Mouse (Mus musculus) neutrophil, adult 5-6 weeks (primary cell): ENCODE measurements around the gene Gfm2. TPM values are rescaled to one million over a fixed set of nuclear protein-coding genes. Genes with fewer than 3 reads are reported as not detected.
A peak's percentile ranks its signal among the peaks of the same experiment; 100 is the strongest.
"Not testable (repeated sequence)": the region's sequence is repeated elsewhere in the genome, so short reads cannot be mapped to it uniquely, and the experiment has no call there.

Experiments used
- ATAC-seq: fragments of 151-379, 151-347 bp; 2 replicates; pipeline ENCODE4 v1.8.0; 2017; ENCODE audit warnings: mild to moderate bottlenecking, moderate TSS enrichment; ENCODE audit not compliant: insufficient number of reproducible peaks, poor library complexity, low FRiP score, severe bottlenecking; ENCODE audit errors: extremely low read depth
- total RNA-seq: library from RNA; stranded (forward); fragments of 200-1000 nt; gene quantifications from 2 replicates; pipeline ENCODE4 v1.2.3, GENCODE M21; 2017

Gene Gfm2
- 50.8 and 59.4 TPM in 2 replicates for total RNA-seq

- peak; percentile 98 for ATAC-seq
Observed at GRCm38 (mm10) chr13:97137466-97138400, at the start of gene Gfm2, which contains the start of gene Nsa2. TSS of gene Gfm2 (plus strand) at chr13:97137937. TSS of gene Nsa2 (minus strand) at chr13:97137937.

- ATAC-seq: no peak
Observed at GRCm38 (mm10) chr13:97088183-97088582, 49.6 kb upstream of the Gfm2 start.

- ATAC-seq: no peak
Observed at GRCm38 (mm10) chr13:97095726-97096125, 42.0 kb upstream of the Gfm2 start.

GRCm38 (mm10) chr13:97099187-97099852 is 38.4 kb upstream of the Gfm2 start, which contains the start of gene Gm6169:
TSS of gene Gm6169 (minus strand) at chr13:97099237.
- no peak for ATAC-seq

- no peak for ATAC-seq
Observed at GRCm38 (mm10) chr13:97104996-97105395, 32.7 kb upstream of the Gfm2 start.

- ATAC-seq: not testable (repeated sequence)
Observed at GRCm38 (mm10) chr13:97107721-97108120, 30.0 kb upstream of the Gfm2 start.

- no peak for ATAC-seq
Observed at GRCm38 (mm10) chr13:97109046-97109445, 28.7 kb upstream of the Gfm2 start.

GRCm38 (mm10) chr13:97121341-97121740 is 16.4 kb upstream of the Gfm2 start:
- no peak for ATAC-seq

- not testable (repeated sequence) for ATAC-seq
Observed at GRCm38 (mm10) chr13:97129654-97130053, 8.1 kb upstream of the Gfm2 start.

GRCm38 (mm10) chr13:97130413-97130812 is 7.3 kb upstream of the Gfm2 start:
- ATAC-seq: not testable (repeated sequence)

GRCm38 (mm10) chr13:97138404-97138931 is 731 bp downstream of the Gfm2 start:
- ATAC-seq: not testable (repeated sequence)

- no peak for ATAC-seq
Observed at GRCm38 (mm10) chr13:97142321-97142720, 4.6 kb downstream of the Gfm2 start.

- peak; percentile 86 for ATAC-seq
Observed at GRCm38 (mm10) chr13:97145834-97146233, 8.1 kb downstream of the Gfm2 start.

- ATAC-seq: no peak
Observed at GRCm38 (mm10) chr13:97175520-97176264, 38.0 kb downstream of the Gfm2 start.

- ATAC-seq: no peak
Observed at GRCm38 (mm10) chr13:97176731-97177130, 39.0 kb downstream of the Gfm2 start.

- ATAC-seq: no peak
Observed at GRCm38 (mm10) chr13:97178943-97179342, 41.2 kb downstream of the Gfm2 start.

- ATAC-seq: no peak
Observed at GRCm38 (mm10) chr13:97180113-97180828, 42.5 kb downstream of the Gfm2 start.

- ATAC-seq: no peak
Observed at GRCm38 (mm10) chr13:97182821-97183220, 45.1 kb downstream of the Gfm2 start.
